Comparison of ENCODE assay signal across 17 mouse cellular contexts in the genomic region with DNA sequence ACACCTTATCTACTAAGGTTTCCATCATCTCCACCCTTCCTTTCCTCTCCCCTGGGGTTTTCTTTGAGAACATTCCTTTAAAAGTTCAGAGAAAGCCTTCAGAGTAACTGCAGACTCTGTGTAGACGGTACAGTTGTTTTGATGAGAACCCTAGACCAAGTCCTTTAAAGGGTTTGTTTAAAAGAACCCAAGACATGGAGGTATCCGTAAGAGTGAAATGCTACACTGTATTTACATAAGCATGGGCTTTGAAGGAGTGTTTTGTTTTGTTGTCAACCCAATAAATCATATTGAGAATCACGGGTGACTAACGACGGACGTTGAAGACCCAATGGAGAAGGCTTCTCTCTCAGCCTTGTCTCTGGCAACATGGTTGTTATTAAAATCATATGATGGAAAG.
DNase-seq lines count a peak whose midpoint lies in the region; ATAC-seq and TF ChIP-seq lines count a peak whose summit lies in the region.
"Had no signal": no experiment of that assay in that cellular context is flagged by ENCODE, and none has a peak within 500 bp of the region (broad histone marks: within the 10 kb centered on the region; RNA-seq: fewer than 3 reads in every experiment).

No protein-coding gene starts in this region.

- H3K27me3 ChIP-seq in heart, adult 2 months (ENCODE audit: control insufficient read depth, insufficient read depth, low read length) = no peaks in the 10 kb centered on the region
- H3K27me3 ChIP-seq in kidney, embryonic 15.5 days = no peaks in the 10 kb centered on the region
- no peaks in the 10 kb centered on the region for H3K27me3 ChIP-seq in lung, embryonic 15.5 days
- H3K27me3 ChIP-seq in embryonic facial prominence, embryonic 14.5 days (replicated peaks; ENCODE audit: control insufficient read depth, insufficient read depth, low read length) = no peaks in the 10 kb centered on the region
- H3K27me3 ChIP-seq: CH12.LX; forebrain, embryonic 15.5 days; heart, embryonic 12.5 days; hindbrain, embryonic 15.5 days had no signal

- TF ChIP-seq CTCF in heart, adult 2 months (IDR thresholded peaks at IDR 0.05) = no peak

- no peaks in the 10 kb centered on the region for H3K4me1 ChIP-seq in heart, adult 2 months (ENCODE audit: control insufficient read depth, insufficient read depth, low read length)
- H3K4me1 ChIP-seq in kidney, embryonic 15.5 days = peaks cover 5% of the 10 kb centered on the region; the same call in 1 of the 2 replicates
- peaks cover 19% of the 10 kb centered on the region for H3K4me1 ChIP-seq in lung, embryonic 15.5 days
- no peaks in the 10 kb centered on the region for H3K4me1 ChIP-seq in embryonic facial prominence, embryonic 14.5 days (ENCODE audit: control insufficient read depth, insufficient read depth, low read length)
- H3K4me1 ChIP-seq: forebrain, embryonic 15.5 days; heart, embryonic 12.5 days; hindbrain, embryonic 15.5 days had no signal

- no peak overlapping the region for H3K9ac ChIP-seq in heart, adult 2 months (ENCODE audit: low read depth, low read length)
- no peak overlapping the region for H3K9ac ChIP-seq in kidney, embryonic 15.5 days
- no peak overlapping the region for H3K9ac ChIP-seq in lung, embryonic 15.5 days
- no peak overlapping the region for H3K9ac ChIP-seq in embryonic facial prominence, embryonic 14.5 days (ENCODE audit: low read depth, low read length)
- H3K9ac ChIP-seq: forebrain, embryonic 15.5 days; heart, embryonic 12.5 days; hindbrain, embryonic 15.5 days had no signal

- ATAC-seq in kidney, embryonic 15.5 days (replicated peaks; ENCODE audit: low FRiP score) = peak; percentile 69; the same call in 1 of the 2 replicates
- no peak for ATAC-seq in lung, embryonic 15.5 days (ENCODE audit: borderline replicate concordance, extremely low read depth, low FRiP score, low TSS enrichment)
- no peak for ATAC-seq in embryonic facial prominence, embryonic 14.5 days (ENCODE audit: low read depth)
- ATAC-seq: activated CD4-positive, CD25-positive, alpha-beta regulatory T cell, adult 4 months; forebrain, embryonic 15.5 days; Patski had no signal

- H3K4me2 ChIP-seq in kidney, embryonic 15.5 days = no peak overlapping the region
- H3K4me2 ChIP-seq in lung, embryonic 15.5 days = no peak overlapping the region
- H3K4me2 ChIP-seq in embryonic facial prominence, embryonic 14.5 days (ENCODE audit: low read depth, low read length) = no peak overlapping the region
- H3K4me2 ChIP-seq: forebrain, embryonic 15.5 days; heart, embryonic 12.5 days; hindbrain, embryonic 15.5 days had no signal

- TF ChIP-seq EP300 in heart, adult 2 months (IDR thresholded peaks at IDR 0.05; ENCODE audit: insufficient read depth, low read depth, low read length) = no peak

- intact Hi-C loops in heart, adult 2 months (cut with DNase I) = no loop called here

- H3K79me2 ChIP-seq in heart, adult 2 months (replicated peaks; ENCODE audit: control insufficient read depth, insufficient read depth, low read length) = no peaks in the 10 kb centered on the region

- H3K36me3 ChIP-seq in heart, adult 2 months (ENCODE audit: control insufficient read depth, insufficient read depth, low read length) = 0 out of 2 replicates have a peak, but pooled peaks cover 2% of the 10 kb centered on the region
- no peaks in the 10 kb centered on the region for H3K36me3 ChIP-seq in kidney, embryonic 15.5 days
- H3K36me3 ChIP-seq in lung, embryonic 15.5 days = no peaks in the 10 kb centered on the region
- no peaks in the 10 kb centered on the region for H3K36me3 ChIP-seq in embryonic facial prominence, embryonic 14.5 days (ENCODE audit: control insufficient read depth, insufficient read depth, low read length)
- H3K36me3 ChIP-seq: forebrain, embryonic 15.5 days; heart, embryonic 12.5 days; hindbrain, embryonic 15.5 days had no signal

- DNase-seq in heart, adult 2 months = no peak
- DNase-seq in heart, postnatal 4 days = no peak
- no peak for DNase-seq in kidney, postnatal 36 days
- no peak for DNase-seq in lung, postnatal 25 days (ENCODE audit: low spot score)
- DNase-seq in embryonic facial prominence, embryonic 14.5 days (ENCODE audit: low spot score) = no peak
- DNase-seq: cerebellum, adult 11-12 months; cerebellum, adult 9-10 months; gastrocnemius, postnatal 36 days; heart, postnatal 10 days had no signal

- no peak for TF ChIP-seq POLR2A in heart, adult 2 months (IDR thresholded peaks at IDR 0.05; ENCODE audit: insufficient read depth, low read depth, low read length)

- no peaks in the 10 kb centered on the region for H3K9me3 ChIP-seq in kidney, embryonic 15.5 days (replicated peaks)
- no peaks in the 10 kb centered on the region for H3K9me3 ChIP-seq in lung, embryonic 15.5 days
- no peaks in the 10 kb centered on the region for H3K9me3 ChIP-seq in embryonic facial prominence, embryonic 14.5 days (ENCODE audit: control insufficient read depth, low read length)
- H3K9me3 ChIP-seq: forebrain, embryonic 15.5 days; heart, embryonic 12.5 days; hindbrain, embryonic 15.5 days had no signal

- H3K4me3 ChIP-seq in heart, adult 2 months = no peak overlapping the region
- no peak overlapping the region for H3K4me3 ChIP-seq in kidney, embryonic 15.5 days (replicated peaks)
- H3K4me3 ChIP-seq in lung, embryonic 15.5 days = no peak overlapping the region
- no peak overlapping the region for H3K4me3 ChIP-seq in embryonic facial prominence, embryonic 14.5 days (ENCODE audit: low read depth, low read length)
- H3K4me3 ChIP-seq: forebrain, embryonic 15.5 days; heart, embryonic 12.5 days; hindbrain, embryonic 15.5 days had no signal

- H3K27ac ChIP-seq in heart, adult 2 months = peak overlapping the region; percentile 52
- H3K27ac ChIP-seq in kidney, embryonic 15.5 days = peak overlapping the region; percentile 79
- H3K27ac ChIP-seq in lung, embryonic 15.5 days = peak overlapping the region; percentile 77; the same call in 1 of the 2 replicates
- peak overlapping the region; percentile 18; the same call in 1 of the 2 replicates for H3K27ac ChIP-seq in embryonic facial prominence, embryonic 14.5 days (replicated peaks; ENCODE audit: low read depth, low read length)
- H3K27ac ChIP-seq: forebrain, embryonic 15.5 days; hindbrain, embryonic 15.5 days had no signal

- 74% methylated on average over 6 of the region's 6 CpGs for WGBS in heart, adult 2 months
- WGBS in kidney, embryonic 15.5 days = 18% methylated on average over 6 of the region's 6 CpGs
- 32% methylated on average over 6 of the region's 6 CpGs for WGBS in lung, embryonic 15.5 days
- WGBS in embryonic facial prominence, embryonic 14.5 days = 47% methylated on average over 6 of the region's 6 CpGs

Comparison
In these comparisons a context has a peak if more than half of its experiments do, and no peak if none do; other contexts are left out.
1. H3K27ac ChIP-seq: peak in every context shown above with its lines; median percentile 79 in kidney, embryonic 15.5 days; 77 in lung, embryonic 15.5 days; 52 in heart, adult 2 months; 18 in embryonic facial prominence, embryonic 14.5 days.